Mouse (Mus musculus): Measurements from ENCODE around the gene Ccng1.

DNA sequence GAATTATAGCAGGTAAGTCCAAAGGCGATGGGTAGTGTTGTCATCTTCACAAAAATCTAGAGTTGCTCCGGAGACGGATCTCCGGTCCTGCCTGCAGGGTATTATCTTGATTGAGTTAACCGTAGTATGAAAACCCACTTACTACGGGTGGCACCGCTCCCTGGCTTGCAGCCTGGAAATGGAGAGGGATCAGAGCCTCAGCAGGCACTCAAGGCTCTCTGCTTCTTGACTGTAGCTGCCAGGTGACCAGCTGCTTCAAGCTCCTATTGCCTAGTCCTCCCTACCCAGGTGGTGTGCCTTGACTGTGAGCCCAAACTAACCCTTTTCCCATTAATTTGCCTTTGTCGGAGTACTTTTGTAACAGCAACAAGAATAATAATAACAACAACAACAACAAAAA lies 4.8 kb upstream of the Ccng1 start:
- TF ChIP-seq CTCF (IDR thresholded peaks at IDR 0.05; ENCODE audit: control insufficient read depth, insufficient read depth, insufficient replicate concordance, low read depth, low read length) (no peak), POLR2A (IDR thresholded peaks at IDR 0.05; ENCODE audit: control insufficient read depth, low read depth, low read length) (no peak)

Measured in testis, adult 2 months (tissue).